Mouse (Mus musculus) ES-E14 (cell line): ENCODE measurements around the gene Gsdma. TPM values are rescaled to one million over a fixed set of nuclear protein-coding genes. Genes with fewer than 3 reads are reported as not detected.

Experiments
- DNase-seq: peaks from one replicate; pipeline ENCODE4 v3.0.0-alpha.2; 2013; ENCODE audit warnings: low read depth, low spot score
- H3K27ac ChIP-seq: 2 replicates; pipeline ENCODE4 v1.5.1; 2012; ENCODE audit warnings: low read depth, mild to moderate bottlenecking, low read length, moderate library complexity, mixed read lengths; ENCODE audit not compliant: poor library complexity, insufficient read depth, severe bottlenecking
- H3K36me3 ChIP-seq: 2 replicates; pipeline ENCODE4 v1.6.1; 2012; ENCODE audit warnings: mild to moderate bottlenecking, low read length, moderate library complexity, mixed read lengths; ENCODE audit not compliant: control insufficient read depth, poor library complexity, insufficient read depth, severe bottlenecking
- H3K4me1 ChIP-seq, 2 experiments: fragments of 150-350 bp in 1 of 2; sonication (generic) in 1 of 2; 2 replicates each; pipeline ENCODE4 v1.6.1; 2012; ENCODE audit warnings: low read length in 2 of 2, mild to moderate bottlenecking in 1 of 2, mixed read lengths in 1 of 2; ENCODE audit not compliant: control insufficient read depth in 2 of 2, insufficient read depth in 2 of 2, poor library complexity in 1 of 2
- H3K4me3 ChIP-seq, 2 experiments: fragments of 150-350 bp in 1 of 2; sonication (generic) in 1 of 2; 2 replicates each; pipeline ENCODE4 v1.5.1; 2012; ENCODE audit warnings: low read length in 2 of 2, low read depth in 1 of 2, mild to moderate bottlenecking in 1 of 2, mixed read lengths in 1 of 2; ENCODE audit not compliant: insufficient read depth in 1 of 2, poor library complexity in 1 of 2, severe bottlenecking in 1 of 2
- H3K9ac ChIP-seq: 2 replicates; pipeline ENCODE4 v1.6.1; 2012; ENCODE audit warnings: low read depth, mild to moderate bottlenecking, low read length, mixed read lengths; ENCODE audit not compliant: poor library complexity, insufficient read depth, severe bottlenecking
- H3K9me3 ChIP-seq: fragments of 150-350 bp; sonication (generic); 2 replicates; pipeline ENCODE4 v1.6.1; 2012; ENCODE audit warnings: low read depth, mild to moderate bottlenecking, low read length; ENCODE audit not compliant: control insufficient read depth, insufficient read depth
- CHD2 ChIP-seq: IDR thresholded peaks from 2 replicates; pipeline ENCODE4 v1.6.1; 2014; ENCODE audit warnings: mild to moderate bottlenecking, low read depth, low read length, inconsistent platforms
- HCFC1 ChIP-seq: IDR thresholded peaks from 2 replicates; pipeline ENCODE4 v1.6.1; 2012; ENCODE audit warnings: low read length, inconsistent platforms, borderline replicate concordance; ENCODE audit not compliant: insufficient read depth
- MAFK ChIP-seq: IDR thresholded peaks from 2 replicates; pipeline ENCODE4 v1.6.1; 2014; ENCODE audit warnings: mild to moderate bottlenecking, low read depth, low read length, inconsistent platforms; ENCODE audit not compliant: insufficient read depth
- ZC3H11A ChIP-seq: IDR thresholded peaks from 2 replicates; pipeline ENCODE4 v1.6.1; 2012; ENCODE audit warnings: low read depth, mild to moderate bottlenecking, inconsistent platforms, low read length, borderline replicate concordance
- ZNF384 ChIP-seq: IDR thresholded peaks from 2 replicates; pipeline ENCODE4 v1.6.1; 2012; ENCODE audit warnings: low read depth, low read length, inconsistent platforms
- in situ Hi-C, 2 experiments: fragments of 600-800 bp; cut with MboI; formaldehyde crosslinking; loops; one replicate each; pipeline ENCODE4 v1.15.1; 2025; ENCODE audit warnings: low sequenced_read_pairs in 2 of 2, inconsistent platforms in 1 of 2; ENCODE audit not compliant: unreplicated experiment in 2 of 2
- total RNA-seq: library from RNA; depleted of rRNA; stranded (reverse); fragments of 300-350 nt; gene quantifications from 2 replicates; pipeline ENCODE4 v1.2.3, GENCODE M21; 2012

The Gsdma gene
- total RNA-seq, 1 experiment = 0.40 TPM

DNA sequence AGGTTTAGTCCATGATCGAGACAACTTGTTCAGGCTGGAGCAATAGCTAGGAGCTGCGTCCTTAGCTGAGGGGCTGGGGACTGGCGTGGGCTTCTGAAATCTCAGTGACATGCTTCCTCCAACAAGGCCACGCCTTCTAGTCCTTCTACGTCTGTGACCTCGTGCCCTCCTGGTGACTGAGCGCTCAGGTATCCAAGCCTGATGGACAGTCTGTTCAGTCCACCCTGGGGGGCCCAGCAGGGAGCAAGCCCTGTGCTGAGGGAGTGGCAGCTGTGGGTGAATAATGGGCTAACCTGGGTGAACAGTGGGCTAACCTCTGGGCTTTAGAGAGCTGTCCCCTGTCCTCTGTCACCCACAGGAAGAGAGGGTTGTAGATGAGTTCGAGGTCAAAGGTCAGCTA, 23.9 kb downstream of the Gsdma start:
- H3K4me3 ChIP-seq = no peak overlapping the region
- no peak for DNase-seq
- peaks cover 65% of the 10 kb centered on the region for H3K36me3 ChIP-seq
- H3K4me1 ChIP-seq = peaks cover 2 to 3% of the 10 kb centered on the region in 2 experiments; a peak in 1 of 4 replicates
- H3K27ac ChIP-seq = no peak overlapping the region
- H3K9ac ChIP-seq = no peak overlapping the region
- TF ChIP-seq MAFK = no peak
- TF ChIP-seq ZNF384 = no peak
- TF ChIP-seq HCFC1 = no peak
- no peak for TF ChIP-seq CHD2
- no peak for TF ChIP-seq ZC3H11A
- in situ Hi-C loops = no loop called here
- no peaks in the 10 kb centered on the region for H3K9me3 ChIP-seq

DNA sequence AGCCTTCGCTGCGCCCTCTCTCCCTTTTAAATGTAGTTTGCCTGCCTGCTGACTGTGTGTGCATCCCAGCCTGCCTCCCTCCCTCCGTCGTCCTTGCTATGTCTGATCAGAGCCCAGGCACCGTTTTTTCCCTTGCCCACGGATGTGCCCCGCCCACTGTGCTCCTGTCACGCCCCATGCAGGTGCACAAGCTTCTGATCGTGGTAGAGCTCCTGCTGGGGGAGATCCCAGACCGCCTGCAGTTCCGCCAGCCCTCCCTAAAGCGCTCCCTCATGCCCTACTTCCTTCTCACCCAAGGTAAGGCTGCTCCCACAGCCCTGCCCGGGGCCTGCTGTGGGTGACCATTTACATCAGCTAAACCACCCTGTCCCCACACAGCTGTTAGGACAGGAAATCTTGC, 29.1 kb downstream of the Gsdma start:
- in situ Hi-C loops = no loop called here
- Histone ChIP-seq H3K4me3 (no peak overlapping the region), H3K9ac (no peak overlapping the region), H3K9me3 (no peaks in the 10 kb centered on the region), H3K36me3 (peaks cover 65% of the 10 kb centered on the region), H3K27ac (no peak overlapping the region), H3K4me1 (peaks cover 4 to 9% of the 10 kb centered on the region in 2 experiments; a peak in 1 of 4 replicates)
- TF ChIP-seq MAFK (no peak), CHD2 (no peak), ZC3H11A (no peak), HCFC1 (no peak), ZNF384 (no peak)
- no peak for DNase-seq

DNA sequence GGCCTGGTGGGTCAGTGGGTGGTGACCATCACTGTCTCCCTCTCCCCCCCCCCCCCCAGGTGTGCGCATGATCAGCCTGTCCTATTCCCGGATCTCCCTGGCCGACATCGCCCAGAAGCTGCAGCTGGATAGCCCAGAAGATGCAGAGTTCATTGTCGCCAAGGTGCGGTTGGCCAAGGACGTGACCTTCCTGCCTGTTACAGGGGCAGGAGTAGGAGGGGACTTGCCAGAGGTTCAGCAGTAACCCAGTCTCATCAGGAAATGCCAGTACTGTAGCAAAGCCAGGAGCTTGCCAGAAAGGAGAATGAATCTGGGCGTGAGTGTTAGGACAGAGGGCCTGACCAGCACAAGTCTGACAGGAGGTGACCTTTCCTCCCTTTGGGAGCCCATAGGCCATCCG, 29.6 kb downstream of the Gsdma start:
- in situ Hi-C loops = no loop called here
- H3K9ac ChIP-seq = no peak overlapping the region

DNA sequence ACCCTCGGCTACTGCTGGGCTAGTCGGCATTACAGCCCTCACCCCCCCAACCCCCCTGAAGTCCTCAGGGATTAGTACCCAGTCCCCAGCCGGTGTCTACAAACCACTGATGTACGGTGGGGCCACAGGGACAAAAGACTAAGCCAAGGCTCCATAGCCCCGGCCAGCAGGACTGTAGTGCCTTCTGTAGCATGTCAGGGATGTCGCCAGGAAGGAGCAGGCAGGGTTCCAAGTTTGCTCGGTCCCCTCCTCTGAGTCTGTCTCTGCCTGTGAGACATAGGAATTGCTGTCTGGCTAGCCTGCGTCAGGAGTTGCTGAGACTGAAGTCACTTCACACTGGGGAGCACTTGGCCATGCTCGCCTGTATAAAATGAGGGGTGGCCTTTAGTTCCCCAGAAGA, 30.1 kb downstream of the Gsdma start:
- Histone ChIP-seq H3K4me1 (peaks cover 4 to 9% of the 10 kb centered on the region in 2 experiments; a peak in 1 of 4 replicates), H3K4me3 (no peak overlapping the region), H3K27ac (no peak overlapping the region), H3K9me3 (no peaks in the 10 kb centered on the region), H3K9ac (no peak overlapping the region), H3K36me3 (peaks cover 60% of the 10 kb centered on the region)
- in situ Hi-C loops = no loop called here
- DNase-seq = no peak
- no peak for TF ChIP-seq MAFK
- TF ChIP-seq HCFC1 = no peak
- no peak for TF ChIP-seq CHD2
- no peak for TF ChIP-seq ZC3H11A
- TF ChIP-seq ZNF384 = no peak

More for the DNA sequence above, 29.6 kb downstream of the Gsdma start:
- Histone ChIP-seq H3K36me3 (peaks cover 62% of the 10 kb centered on the region), H3K4me1 (peaks cover 4 to 9% of the 10 kb centered on the region in 2 experiments; a peak in 1 of 4 replicates), H3K27ac (no peak overlapping the region), H3K4me3 (no peak overlapping the region), H3K9me3 (no peaks in the 10 kb centered on the region)
- TF ChIP-seq MAFK = no peak
- no peak for TF ChIP-seq HCFC1
- no peak for TF ChIP-seq CHD2
- TF ChIP-seq ZC3H11A = no peak
- no peak for TF ChIP-seq ZNF384
- no peak for DNase-seq

DNA sequence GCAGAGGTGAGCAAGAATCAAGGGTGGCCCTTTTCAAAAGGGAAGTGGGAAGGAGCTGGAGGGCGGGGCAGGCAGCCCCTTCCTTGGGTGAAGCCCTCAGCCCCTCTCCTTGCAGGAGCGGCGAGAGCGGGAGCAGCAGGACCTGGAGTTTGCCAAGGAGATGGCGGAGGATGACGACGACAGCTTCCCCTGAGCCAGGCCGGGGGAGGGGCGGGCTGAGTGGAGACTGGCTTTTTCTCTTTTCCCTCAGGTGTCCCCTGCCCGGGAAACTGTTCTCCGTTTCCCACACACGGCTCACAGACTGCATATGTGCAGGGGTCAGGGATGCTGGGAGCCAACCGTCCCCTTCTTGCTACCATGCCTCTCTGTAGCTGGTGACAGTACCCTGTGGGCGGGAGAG, 31.3 kb downstream of the Gsdma start:
- peaks cover 4 to 13% of the 10 kb centered on the region in 2 experiments; a peak in 1 of 4 replicates for H3K4me1 ChIP-seq
- no peaks in the 10 kb centered on the region for H3K9me3 ChIP-seq
- no peak for TF ChIP-seq MAFK
- no peak for TF ChIP-seq ZNF384
- no peak for TF ChIP-seq HCFC1
- TF ChIP-seq ZC3H11A = no peak
- no peak for TF ChIP-seq CHD2
- H3K9ac ChIP-seq = no peak overlapping the region
- no peak overlapping the region for H3K27ac ChIP-seq
- in situ Hi-C loops = no loop called here
- no peak for DNase-seq
- H3K36me3 ChIP-seq = peaks cover 51% of the 10 kb centered on the region
- no peak overlapping the region for H3K4me3 ChIP-seq
